Mouse (Mus musculus): Measurements from ENCODE around the gene Nfxl1.

Nfxl1 gene

DNA sequence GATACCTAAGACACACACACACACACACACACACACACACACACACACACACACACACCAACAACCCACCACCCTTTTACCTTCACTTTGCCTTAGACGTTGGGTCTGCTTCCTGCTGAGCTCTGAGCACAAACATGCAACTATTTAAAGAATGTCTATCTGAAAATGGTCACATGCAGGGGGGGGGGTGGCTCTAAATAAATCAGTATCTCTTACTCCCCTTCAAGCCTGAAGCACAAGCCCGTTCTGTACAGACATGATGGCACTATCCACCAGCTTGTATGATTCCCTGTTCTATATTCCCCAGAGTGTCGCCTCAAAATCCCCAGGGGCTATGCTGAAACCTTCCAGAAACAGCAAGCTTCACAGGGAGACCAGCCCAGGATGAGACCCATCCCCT, 57.7 kb downstream of the Nfxl1 start:
- no peak for DNase-seq (ENCODE audit: low read depth)

DNA sequence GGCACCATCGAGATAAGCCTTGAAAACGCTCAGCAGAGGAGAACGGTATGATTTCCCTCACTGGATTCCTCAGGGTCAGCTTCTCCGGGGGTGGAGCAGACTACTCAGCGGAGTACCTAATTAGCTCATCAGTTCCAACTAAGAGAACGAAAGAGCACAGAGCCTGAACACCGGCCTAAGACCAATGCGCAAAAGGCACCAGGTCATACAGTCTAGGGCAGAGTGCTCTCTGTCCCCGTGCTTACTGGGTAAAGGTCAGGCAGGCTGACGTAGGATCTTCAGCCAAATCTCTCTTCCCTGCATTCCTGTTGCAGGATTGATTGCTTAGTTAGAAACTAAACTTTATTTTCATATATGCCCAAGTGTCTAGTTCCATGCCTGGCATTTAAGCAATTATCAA, 61.2 kb downstream of the Nfxl1 start:
- no peak for DNase-seq (ENCODE audit: low read depth)

- DNase-seq (ENCODE audit: low read depth) = no peak
Observed at GRCm38 (mm10) chr5:72496756-72497155, 62.7 kb downstream of the Nfxl1 start.

DNA sequence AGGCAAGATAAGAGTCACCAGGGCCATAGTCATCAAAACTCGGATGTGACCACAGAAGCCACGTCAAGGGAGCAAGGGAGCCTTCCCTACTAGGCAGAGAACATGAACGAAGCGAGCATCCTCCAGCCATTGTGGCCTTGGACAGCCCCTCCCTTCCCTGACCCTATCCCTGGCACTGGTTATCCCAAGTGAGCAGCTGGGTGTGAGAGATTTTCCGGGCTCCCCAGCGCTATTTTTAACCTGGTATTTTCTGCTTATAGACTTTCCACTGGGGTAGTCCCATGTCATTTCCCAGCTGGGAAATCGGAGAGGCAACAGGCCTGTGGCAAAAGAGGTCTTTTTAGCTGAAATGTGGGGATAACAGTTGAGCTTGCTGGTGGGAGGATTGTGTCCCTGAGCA, 65.6 kb downstream of the Nfxl1 start:
- no peak for DNase-seq (ENCODE audit: low read depth)

DNA sequence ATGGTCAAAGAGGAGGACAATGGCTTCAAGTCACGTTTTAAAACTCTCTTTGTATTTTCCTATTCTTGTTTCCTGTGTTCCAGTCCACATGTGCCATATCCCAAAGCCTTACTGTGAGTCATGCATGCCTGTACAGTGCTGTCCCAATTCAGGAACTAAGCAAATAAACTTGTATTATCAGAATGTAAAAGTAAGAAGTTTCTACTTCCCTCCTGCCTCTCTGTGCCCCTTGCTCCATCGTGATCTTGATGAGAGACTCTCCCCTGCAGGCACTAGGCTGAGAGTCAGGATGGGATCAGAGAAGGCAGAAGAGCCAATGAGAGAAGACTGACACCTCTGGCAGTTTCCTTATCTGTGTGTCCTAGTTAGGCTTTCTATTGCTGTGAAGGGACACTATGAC, 68.3 kb downstream of the Nfxl1 start:
- DNase-seq (ENCODE audit: low read depth) = no peak

DNA sequence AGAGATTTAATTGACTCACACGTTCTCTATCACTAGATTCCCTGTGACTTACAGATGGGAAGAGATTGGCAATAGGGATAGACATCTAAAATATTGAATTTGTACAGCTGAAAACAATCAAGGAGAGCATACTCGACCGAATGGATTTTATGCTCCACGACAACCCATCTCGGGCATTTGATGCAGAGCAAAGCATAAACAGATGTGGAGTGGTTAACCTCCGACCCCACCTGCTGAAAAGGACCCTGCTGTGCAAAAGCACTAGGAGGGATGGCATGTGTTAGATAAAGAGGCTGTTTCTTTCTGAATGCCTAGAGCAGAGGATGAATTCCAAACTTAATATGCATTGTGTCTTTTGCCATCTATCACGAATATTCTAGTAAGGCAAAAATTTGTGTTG, 79.0 kb downstream of the Nfxl1 start:
- DNase-seq (ENCODE audit: low read depth) = no peak

DNA sequence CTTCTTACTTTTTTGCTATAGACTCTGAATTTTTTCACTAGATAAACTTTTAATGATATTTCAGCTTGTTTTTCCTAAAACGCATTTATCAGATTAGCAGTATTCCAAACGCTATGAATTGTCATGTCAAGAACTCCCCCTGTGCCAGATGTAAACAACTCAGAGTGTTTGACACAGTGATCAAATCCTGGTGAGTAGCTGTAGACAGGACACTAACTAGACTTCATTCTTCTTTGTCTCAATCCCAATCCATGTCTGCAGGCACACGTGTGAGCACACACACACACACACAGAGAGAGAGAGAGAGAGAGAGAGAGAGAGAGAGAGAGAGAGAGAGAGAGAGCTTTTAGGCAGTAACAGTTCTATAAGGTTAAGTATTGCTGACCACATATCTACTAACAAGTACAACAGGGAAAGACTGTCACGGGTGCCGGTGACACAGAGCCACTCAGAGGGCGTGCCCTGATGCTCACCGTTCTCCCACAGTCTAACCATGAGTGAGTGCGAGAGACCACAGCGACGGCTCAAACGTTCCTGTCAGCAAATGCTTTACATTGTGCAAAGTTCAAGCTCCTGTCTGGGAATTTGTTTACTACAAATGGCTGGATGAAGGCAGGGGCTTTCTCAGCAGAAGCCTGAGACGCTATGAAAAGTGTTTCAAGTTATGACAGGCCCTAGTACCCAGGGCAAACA, 87.0 kb downstream of the Nfxl1 start:
- DNase-seq (ENCODE audit: low read depth) = no peak

- no peak for DNase-seq (ENCODE audit: low read depth)
Observed at GRCm38 (mm10) chr5:72471746-72472145, 87.7 kb downstream of the Nfxl1 start.

DNA sequence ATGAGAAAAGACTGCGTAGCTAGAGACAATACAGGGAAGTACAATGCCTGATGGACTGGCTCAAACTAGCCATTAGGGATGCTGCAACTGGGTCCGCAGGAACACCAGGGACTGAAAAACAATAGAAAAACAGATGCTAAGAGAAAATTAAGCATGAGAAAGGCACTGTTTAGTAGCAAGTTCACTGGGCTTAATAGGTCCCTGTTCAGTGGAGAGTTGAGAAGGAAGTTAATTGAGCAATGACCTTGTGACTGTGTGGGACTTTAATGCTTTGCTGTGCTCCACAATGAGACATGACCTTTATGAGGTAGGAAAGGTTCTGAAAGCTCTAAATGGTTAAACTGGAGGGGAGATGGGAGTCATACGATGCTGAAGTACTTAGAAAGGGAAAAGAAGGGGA, 94.6 kb downstream of the Nfxl1 start:
- no peak for DNase-seq (ENCODE audit: low read depth)

All from c-Kit-positive CD71-negative TER-119-negative erythroid progenitor cells, embryonic 14.5 days (primary cell).